Mouse (Mus musculus): ENCODE measurements around the gene Map2k4. TPM values are rescaled to one million over a fixed set of nuclear protein-coding genes. Genes with fewer than 3 reads are reported as not detected.

Map2k4 gene
- polyA plus RNA-seq, 1 experiment from 2014 or later, result 100 TPM

DNA sequence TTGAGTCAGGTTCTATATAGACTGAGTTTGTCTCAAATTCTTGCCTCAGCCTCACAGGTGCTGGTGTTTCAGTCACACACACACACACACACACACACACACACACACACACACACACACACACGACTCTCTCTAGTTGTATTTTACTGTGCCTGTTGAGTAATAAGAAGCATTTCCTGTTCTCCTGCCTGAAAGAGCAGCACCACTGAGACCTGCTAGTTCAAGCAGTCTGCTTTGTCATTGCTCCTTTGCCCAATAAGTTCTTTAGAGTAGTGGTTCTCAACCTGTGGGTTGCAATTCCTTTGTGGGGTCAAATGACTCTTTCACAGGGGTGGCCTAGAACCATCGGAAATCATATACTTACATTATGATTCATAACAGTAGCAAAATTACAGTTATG lies 47.7 kb downstream of the Map2k4 start:
- no peaks in the 10 kb centered on the region for H3K36me3 ChIP-seq (ENCODE audit: control insufficient read depth, insufficient read depth, low read length)
- H3K4me1 ChIP-seq (ENCODE audit: control insufficient read depth, insufficient read depth, low read length), result 0 out of 2 replicates have a peak, but pooled peaks cover 4% of the 10 kb centered on the region
- no peak for DNase-seq
- ATAC-seq (ENCODE audit: low FRiP score, low TSS enrichment), result no peak
- no peaks in the 10 kb centered on the region for H3K27me3 ChIP-seq (ENCODE audit: control insufficient read depth, insufficient read depth, low read length)
- no peak overlapping the region for H3K27ac ChIP-seq (replicated peaks; ENCODE audit: low read depth, low read length)
- no peak overlapping the region for H3K9ac ChIP-seq (replicated peaks; ENCODE audit: low read length)
- no peaks in the 10 kb centered on the region for H3K9me3 ChIP-seq (ENCODE audit: control insufficient read depth, low read length)
- WGBS, result 82% methylated on average over 2 of the region's 2 CpGs
- H3K4me3 ChIP-seq (replicated peaks; ENCODE audit: low read depth, low read length), result no peak overlapping the region
- H3K4me2 ChIP-seq (ENCODE audit: low read length), result no peak overlapping the region

DNA sequence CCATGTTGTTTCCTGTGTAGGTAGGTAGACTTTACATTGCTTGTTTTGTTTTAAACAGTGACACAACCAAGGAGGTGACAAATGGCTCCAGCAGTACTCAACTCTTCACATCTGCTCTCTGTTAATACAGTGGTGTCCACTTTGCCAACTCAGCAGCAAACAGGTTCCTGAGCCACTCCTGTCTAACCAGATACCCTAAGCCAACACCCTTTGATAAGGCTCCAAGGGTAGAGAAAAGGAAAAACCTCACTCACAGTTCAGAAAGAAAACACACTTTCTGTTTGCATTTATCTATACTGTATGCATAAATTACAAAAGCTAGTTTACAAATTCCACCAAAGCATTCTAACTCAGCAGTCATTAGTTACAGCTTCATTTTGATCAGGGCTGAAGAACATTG lies 48.2 kb downstream of the Map2k4 start:
- no peak for DNase-seq
- H3K4me3 ChIP-seq (replicated peaks; ENCODE audit: low read depth, low read length), result no peak overlapping the region
- no peak overlapping the region for H3K9ac ChIP-seq (replicated peaks; ENCODE audit: low read length)
- no peak overlapping the region for H3K27ac ChIP-seq (replicated peaks; ENCODE audit: low read depth, low read length)
- no peaks in the 10 kb centered on the region for H3K27me3 ChIP-seq (ENCODE audit: control insufficient read depth, insufficient read depth, low read length)
- no peaks in the 10 kb centered on the region for H3K4me1 ChIP-seq (ENCODE audit: control insufficient read depth, insufficient read depth, low read length)
- H3K9me3 ChIP-seq (ENCODE audit: control insufficient read depth, low read length), result no peaks in the 10 kb centered on the region
- ATAC-seq (ENCODE audit: low FRiP score, low TSS enrichment), result no peak
- H3K36me3 ChIP-seq (ENCODE audit: control insufficient read depth, insufficient read depth, low read length), result no peaks in the 10 kb centered on the region
- H3K4me2 ChIP-seq (ENCODE audit: low read length), result no peak overlapping the region

DNA sequence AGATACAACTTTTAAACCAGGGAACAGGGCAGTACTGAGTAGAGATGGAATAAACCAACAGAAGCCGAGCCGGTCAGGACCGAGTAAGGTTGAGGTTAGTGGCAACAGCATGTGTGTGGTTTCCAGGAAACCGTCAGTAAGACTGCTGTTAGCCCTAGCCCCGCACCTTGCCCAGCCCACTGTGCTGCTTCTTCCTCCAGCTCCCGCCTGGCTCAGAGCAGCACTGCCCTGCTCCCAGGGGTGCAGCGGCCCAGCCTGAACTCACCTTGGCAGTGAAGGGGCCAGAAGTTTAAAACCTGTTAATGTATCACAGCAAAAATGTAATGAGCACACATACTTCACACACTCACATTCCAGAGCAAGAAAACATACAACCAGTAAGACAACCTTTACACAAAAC lies 53.4 kb downstream of the Map2k4 start:
- no peak for ATAC-seq (ENCODE audit: low FRiP score, low TSS enrichment)
- Histone ChIP-seq H3K4me3 (replicated peaks; ENCODE audit: low read depth, low read length) (no peak overlapping the region), H3K36me3 (ENCODE audit: control insufficient read depth, insufficient read depth, low read length) (no peaks in the 10 kb centered on the region), H3K27ac (replicated peaks; ENCODE audit: low read depth, low read length) (no peak overlapping the region), H3K4me2 (ENCODE audit: low read length) (no peak overlapping the region), H3K9ac (replicated peaks; ENCODE audit: low read length) (no peak overlapping the region), H3K27me3 (ENCODE audit: control insufficient read depth, insufficient read depth, low read length) (no peaks in the 10 kb centered on the region), H3K4me1 (ENCODE audit: control insufficient read depth, insufficient read depth, low read length) (no peaks in the 10 kb centered on the region), H3K9me3 (ENCODE audit: control insufficient read depth, low read length) (no peaks in the 10 kb centered on the region)
- no peak for DNase-seq
- 87% methylated on average over 7 of the region's 7 CpGs for WGBS

DNA sequence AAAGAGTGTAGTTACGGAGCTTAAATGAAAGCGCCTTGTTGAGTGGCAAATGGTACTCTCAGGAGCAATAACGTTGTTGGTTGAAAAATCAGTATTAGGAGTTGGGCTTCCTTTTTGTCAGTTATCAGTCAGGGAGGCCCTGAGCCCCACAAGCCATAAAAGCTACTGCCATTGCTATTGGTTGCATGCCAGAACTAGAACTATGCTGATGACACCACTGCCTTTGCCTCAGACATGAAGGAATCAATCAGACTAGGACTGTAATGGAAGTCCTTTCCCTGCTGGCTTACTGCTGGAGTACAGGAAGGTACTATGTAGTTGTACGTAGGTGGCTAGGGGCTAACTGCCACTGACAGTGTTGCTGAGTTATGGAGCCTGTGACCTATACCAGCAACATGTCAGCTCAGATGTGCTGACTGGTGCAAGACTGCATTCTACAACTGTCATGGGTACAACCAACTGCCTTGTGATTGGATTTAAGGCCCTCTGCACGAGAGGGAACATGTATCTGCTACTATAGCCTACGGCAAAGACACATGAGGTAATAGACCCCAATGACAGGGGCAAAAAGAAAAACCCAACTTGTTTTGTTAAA lies 58.4 kb downstream of the Map2k4 start:
- H3K4me1 ChIP-seq (ENCODE audit: control insufficient read depth, insufficient read depth, low read length), result no peaks in the 10 kb centered on the region
- H3K9me3 ChIP-seq (ENCODE audit: control insufficient read depth, low read length), result no peaks in the 10 kb centered on the region
- H3K4me2 ChIP-seq (ENCODE audit: low read length), result no peak overlapping the region
- 93% methylated on average over 6 of the region's 6 CpGs for WGBS
- no peak overlapping the region for H3K9ac ChIP-seq (replicated peaks; ENCODE audit: low read length)
- no peak for ATAC-seq (ENCODE audit: low FRiP score, low TSS enrichment)
- H3K27me3 ChIP-seq (ENCODE audit: control insufficient read depth, insufficient read depth, low read length), result no peaks in the 10 kb centered on the region
- H3K27ac ChIP-seq (replicated peaks; ENCODE audit: low read depth, low read length), result no peak overlapping the region
- peaks cover 5% of the 10 kb centered on the region; the same call in 1 of the 2 replicates for H3K36me3 ChIP-seq (ENCODE audit: control insufficient read depth, insufficient read depth, low read length)
- no peak overlapping the region for H3K4me3 ChIP-seq (replicated peaks; ENCODE audit: low read depth, low read length)
- DNase-seq, result no peak

DNA sequence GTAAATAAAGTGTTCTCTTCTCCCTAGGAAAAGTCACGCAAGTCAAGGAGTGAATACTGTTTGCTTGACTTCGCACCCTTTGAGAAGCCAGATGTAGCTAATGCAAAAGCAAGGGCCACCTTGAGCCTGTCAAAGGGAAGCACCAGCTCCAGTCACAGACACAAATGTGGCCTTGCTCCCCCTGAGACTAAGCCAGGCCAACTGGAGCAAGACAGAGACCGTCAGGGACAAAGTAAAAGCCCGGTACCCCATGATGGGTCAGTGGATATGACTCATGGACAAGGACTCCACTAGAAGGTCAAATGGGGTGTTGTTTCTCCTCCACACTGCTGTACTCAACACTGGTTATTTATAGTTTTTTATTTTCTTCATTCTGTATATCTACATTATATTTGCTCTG lies 59.2 kb downstream of the Map2k4 start:
- H3K36me3 ChIP-seq (ENCODE audit: control insufficient read depth, insufficient read depth, low read length), result peaks cover 5% of the 10 kb centered on the region; the same call in 1 of the 2 replicates
- 96% methylated on average over 4 of the region's 4 CpGs for WGBS
- H3K27ac ChIP-seq (replicated peaks; ENCODE audit: low read depth, low read length), result no peak overlapping the region
- H3K4me3 ChIP-seq (replicated peaks; ENCODE audit: low read depth, low read length), result no peak overlapping the region
- H3K4me2 ChIP-seq (ENCODE audit: low read length), result no peak overlapping the region
- no peaks in the 10 kb centered on the region for H3K27me3 ChIP-seq (ENCODE audit: control insufficient read depth, insufficient read depth, low read length)
- H3K9ac ChIP-seq (replicated peaks; ENCODE audit: low read length), result no peak overlapping the region
- no peak for ATAC-seq (ENCODE audit: low FRiP score, low TSS enrichment)
- no peaks in the 10 kb centered on the region for H3K9me3 ChIP-seq (ENCODE audit: control insufficient read depth, low read length)
- no peak for DNase-seq
- no peaks in the 10 kb centered on the region for H3K4me1 ChIP-seq (ENCODE audit: control insufficient read depth, insufficient read depth, low read length)

DNA sequence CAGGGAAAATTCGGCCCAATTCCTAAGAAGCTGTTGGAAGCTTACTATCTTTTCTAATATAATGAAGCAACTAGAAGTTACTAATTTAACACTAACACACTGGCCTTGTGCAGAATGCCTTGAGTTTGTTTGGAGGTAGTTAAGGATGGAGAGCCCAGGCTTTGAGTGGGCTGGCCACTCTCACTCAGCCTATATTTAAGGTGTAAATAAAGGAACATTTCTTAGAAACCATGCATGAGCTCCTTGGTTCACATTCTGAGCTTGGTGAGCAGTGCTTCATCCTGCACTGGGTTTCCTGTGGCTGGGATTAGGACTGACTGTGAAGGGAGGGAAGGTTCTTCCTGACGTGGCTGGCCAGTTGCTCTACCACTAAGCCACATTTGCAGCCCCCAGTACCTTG lies 64.4 kb downstream of the Map2k4 start:
- DNase-seq (no peak), ATAC-seq (ENCODE audit: low FRiP score, low TSS enrichment) (no peak)
- Histone ChIP-seq H3K4me1 (ENCODE audit: control insufficient read depth, insufficient read depth, low read length) (no peaks in the 10 kb centered on the region), H3K27ac (replicated peaks; ENCODE audit: low read depth, low read length) (no peak overlapping the region), H3K9ac (replicated peaks; ENCODE audit: low read length) (no peak overlapping the region), H3K9me3 (ENCODE audit: control insufficient read depth, low read length) (no peaks in the 10 kb centered on the region), H3K36me3 (ENCODE audit: control insufficient read depth, insufficient read depth, low read length) (peaks cover 5% of the 10 kb centered on the region; the same call in 1 of the 2 replicates), H3K27me3 (ENCODE audit: control insufficient read depth, insufficient read depth, low read length) (no peaks in the 10 kb centered on the region), H3K4me2 (ENCODE audit: low read length) (no peak overlapping the region), H3K4me3 (replicated peaks; ENCODE audit: low read depth, low read length) (no peak overlapping the region)
- 86% methylated on average over 2 of the region's 2 CpGs for WGBS

DNA sequence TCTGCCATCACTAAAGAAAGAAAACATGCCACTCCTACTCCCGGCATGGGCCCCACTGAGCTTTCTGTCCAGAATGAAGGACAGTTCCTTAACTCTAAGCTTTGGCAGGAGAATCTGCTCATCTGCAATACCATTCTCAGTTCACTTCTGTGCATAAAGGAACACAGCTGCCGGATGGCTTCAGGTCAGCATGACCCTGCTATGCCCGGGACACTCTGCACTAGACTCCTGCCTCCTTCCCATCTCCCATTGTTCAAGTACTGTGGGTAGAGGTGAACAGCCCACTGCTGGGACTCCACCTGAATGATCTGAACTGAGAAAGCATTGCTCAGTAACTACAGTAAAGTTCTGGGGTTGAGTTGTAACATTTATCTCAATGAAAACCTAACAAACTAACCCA lies 66.5 kb downstream of the Map2k4 start:
- H3K4me3 ChIP-seq (replicated peaks; ENCODE audit: low read depth, low read length), result no peak overlapping the region
- H3K36me3 ChIP-seq (ENCODE audit: control insufficient read depth, insufficient read depth, low read length), result peaks cover 5% of the 10 kb centered on the region; the same call in 1 of the 2 replicates
- H3K27ac ChIP-seq (replicated peaks; ENCODE audit: low read depth, low read length), result no peak overlapping the region
- ATAC-seq (ENCODE audit: low FRiP score, low TSS enrichment) (no peak), DNase-seq (no peak)
- no peaks in the 10 kb centered on the region for H3K4me1 ChIP-seq (ENCODE audit: control insufficient read depth, insufficient read depth, low read length)
- H3K9me3 ChIP-seq (ENCODE audit: control insufficient read depth, low read length), result no peaks in the 10 kb centered on the region
- no peak overlapping the region for H3K9ac ChIP-seq (replicated peaks; ENCODE audit: low read length)
- no peak overlapping the region for H3K4me2 ChIP-seq (ENCODE audit: low read length)
- 80% methylated on average over 3 of the region's 3 CpGs for WGBS
- no peaks in the 10 kb centered on the region for H3K27me3 ChIP-seq (ENCODE audit: control insufficient read depth, insufficient read depth, low read length)

DNA sequence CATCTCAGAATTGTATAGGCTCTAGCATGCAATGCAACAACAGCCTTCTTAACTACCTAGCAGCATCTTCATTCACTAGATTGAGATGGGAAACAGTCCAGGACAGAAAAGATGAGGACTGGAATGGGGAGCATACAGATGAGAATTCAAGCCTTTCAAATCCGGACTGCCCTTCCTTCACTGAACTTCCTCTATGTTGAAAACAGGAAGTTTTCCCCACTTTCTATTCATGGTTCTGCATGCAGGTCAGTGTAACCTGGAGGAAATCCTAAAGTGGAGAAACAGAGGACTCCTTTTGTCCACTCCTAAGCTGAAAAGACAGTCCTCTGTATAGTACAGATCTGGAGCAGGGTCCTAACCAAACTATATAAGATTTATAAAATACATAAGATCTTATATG lies 68.1 kb downstream of the Map2k4 start:
- Histone ChIP-seq H3K4me1 (ENCODE audit: control insufficient read depth, insufficient read depth, low read length) (no peaks in the 10 kb centered on the region), H3K27ac (replicated peaks; ENCODE audit: low read depth, low read length) (no peak overlapping the region), H3K9me3 (ENCODE audit: control insufficient read depth, low read length) (no peaks in the 10 kb centered on the region), H3K4me3 (replicated peaks; ENCODE audit: low read depth, low read length) (no peak overlapping the region), H3K27me3 (ENCODE audit: control insufficient read depth, insufficient read depth, low read length) (no peaks in the 10 kb centered on the region), H3K9ac (replicated peaks; ENCODE audit: low read length) (no peak overlapping the region), H3K36me3 (ENCODE audit: control insufficient read depth, insufficient read depth, low read length) (0 out of 2 replicates have a peak, but pooled peaks cover 4% of the 10 kb centered on the region), H3K4me2 (ENCODE audit: low read length) (no peak overlapping the region)
- ATAC-seq (ENCODE audit: low FRiP score, low TSS enrichment) (no peak), DNase-seq (no peak)
- 76% methylated on average over 1 of the region's 1 CpGs for WGBS

DNA sequence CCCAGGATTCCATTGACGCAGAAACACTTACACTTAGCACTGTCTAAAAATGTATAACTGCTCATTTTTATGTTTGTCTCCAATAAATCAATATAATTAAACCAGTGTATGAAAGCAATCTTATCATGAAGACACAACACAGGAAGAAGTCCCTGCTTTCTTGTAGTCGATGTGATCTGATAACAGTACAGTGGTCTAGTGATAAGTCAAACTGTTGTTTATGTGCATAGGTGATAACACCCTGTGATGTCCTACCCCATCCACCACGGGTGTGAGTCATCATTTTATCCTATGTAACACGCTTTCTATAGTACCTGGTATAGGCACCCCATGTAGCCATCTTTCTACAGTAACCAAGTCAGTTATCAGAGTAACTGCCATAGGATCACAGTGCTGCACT lies 74.3 kb downstream of the Map2k4 start:
- 89% methylated on average over 4 of the region's 4 CpGs for WGBS
- H3K4me3 ChIP-seq (replicated peaks; ENCODE audit: low read depth, low read length), result no peak overlapping the region
- peaks cover 11% of the 10 kb centered on the region; the same call in 1 of the 2 replicates for H3K36me3 ChIP-seq (ENCODE audit: control insufficient read depth, insufficient read depth, low read length)
- H3K27me3 ChIP-seq (ENCODE audit: control insufficient read depth, insufficient read depth, low read length), result no peaks in the 10 kb centered on the region
- H3K4me1 ChIP-seq (ENCODE audit: control insufficient read depth, insufficient read depth, low read length), result no peaks in the 10 kb centered on the region
- no peak overlapping the region for H3K4me2 ChIP-seq (ENCODE audit: low read length)
- 0 out of 2 replicates have a peak overlapping the region, but pooled peaks have one; percentile 26 for H3K27ac ChIP-seq (replicated peaks; ENCODE audit: low read depth, low read length)
- H3K9ac ChIP-seq (replicated peaks; ENCODE audit: low read length), result no peak overlapping the region
- no peak for ATAC-seq (ENCODE audit: low FRiP score, low TSS enrichment)
- H3K9me3 ChIP-seq (ENCODE audit: control insufficient read depth, low read length), result no peaks in the 10 kb centered on the region
- DNase-seq, result no peak
